In the genomic region with DNA sequence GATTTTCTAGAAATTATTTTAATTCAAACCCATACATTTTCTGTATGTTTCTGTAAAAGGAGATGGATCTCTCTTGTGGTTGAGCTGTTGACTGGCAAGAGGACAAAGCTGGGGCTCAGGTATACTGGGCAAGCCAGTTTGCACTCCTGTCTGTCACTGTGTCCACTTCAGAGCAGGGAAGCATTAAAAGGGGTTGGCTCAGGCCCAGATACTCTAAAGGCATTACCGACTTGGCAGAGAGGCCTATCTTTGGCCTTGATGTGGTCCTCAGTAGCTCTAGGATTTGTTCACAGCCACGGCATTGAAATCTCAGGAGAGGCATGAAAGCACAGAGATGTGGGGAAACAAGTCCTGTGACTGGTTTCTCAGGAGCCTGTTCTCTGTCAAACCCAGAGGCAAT, we compare ENCODE assay signal across 17 mouse cellular contexts. TPM values are rescaled to one million over a fixed set of nuclear protein-coding genes. Genes with fewer than 3 reads are reported as not detected.
DNase-seq lines count a peak whose midpoint lies in the region; ATAC-seq and TF ChIP-seq lines count a peak whose summit lies in the region.
"Had no signal": no experiment of that assay in that cellular context is flagged by ENCODE, and none has a peak within 500 bp of the region (broad histone marks: within the 10 kb centered on the region; RNA-seq: fewer than 3 reads in every experiment).

No protein-coding gene starts in this region.

- no peak for TF ChIP-seq EP300 in CH12.LX (IDR thresholded peaks at IDR 0.05; ENCODE audit: low read length)

- no peaks in the 10 kb centered on the region for H3K4me1 ChIP-seq in kidney, embryonic 16.5 days (ENCODE audit: insufficient read depth, low read length)
- H3K4me1 ChIP-seq in CH12.LX (ENCODE audit: control insufficient read depth in 1 of 2, insufficient read depth in 2 of 2): peaks cover 20 to 63% of the 10 kb centered on the region in 2 experiments
- H3K4me1 ChIP-seq in heart, embryonic 15.5 days (replicated peaks): peaks cover 10% of the 10 kb centered on the region
- H3K4me1 ChIP-seq in forebrain, embryonic 12.5 days: no peaks in the 10 kb centered on the region
- H3K4me1 ChIP-seq: forebrain, embryonic 13.5 days; intestine, embryonic 15.5 days had no signal

- no peaks in the 10 kb centered on the region for H3K36me3 ChIP-seq in kidney, embryonic 16.5 days (ENCODE audit: insufficient read depth, low read length)
- peaks cover 0 to 2% of the 10 kb centered on the region in 2 experiments for H3K36me3 ChIP-seq in CH12.LX (replicated peaks in 1 of 2; ENCODE audit: control insufficient read depth in 1 of 2, insufficient read depth in 1 of 2, low read length in 1 of 2)
- no peaks in the 10 kb centered on the region for H3K36me3 ChIP-seq in heart, embryonic 15.5 days
- H3K36me3 ChIP-seq in forebrain, embryonic 12.5 days (replicated peaks): no peaks in the 10 kb centered on the region
- H3K36me3 ChIP-seq: intestine, embryonic 15.5 days had no signal

- no peaks in the 10 kb centered on the region for H3K27me3 ChIP-seq in kidney, embryonic 16.5 days (ENCODE audit: insufficient read depth, low read length)
- no peaks in the 10 kb centered on the region for H3K27me3 ChIP-seq in CH12.LX (replicated peaks)
- H3K27me3 ChIP-seq in heart, embryonic 15.5 days: no peaks in the 10 kb centered on the region
- H3K27me3 ChIP-seq in forebrain, embryonic 12.5 days: no peaks in the 10 kb centered on the region
- H3K27me3 ChIP-seq: forebrain, embryonic 13.5 days; intestine, embryonic 15.5 days had no signal

- no peak for ATAC-seq in kidney, embryonic 16.5 days (ENCODE audit: low FRiP score, low TSS enrichment)
- ATAC-seq in heart, embryonic 15.5 days (replicated peaks; ENCODE audit: insufficient number of reproducible peaks, insufficient read depth, low FRiP score, low read depth): peak; percentile 73; the same call in 1 of the 2 replicates
- ATAC-seq in forebrain, embryonic 12.5 days (ENCODE audit: low FRiP score): no peak
- ATAC-seq: CD4-positive, CD25-positive, alpha-beta regulatory T cell, adult 4 months; forebrain, embryonic 13.5 days; intestine, embryonic 15.5 days had no signal

- in situ Hi-C loops in CH12.LX (cut with MboI; ENCODE audit: low pct_ligation_motif_present, low pct_unique_long_range_greater_than_20kb, low sequenced_read_pairs): loop anchor here (10.0 kb wide), 1 partner anchor 116 kb away; no protein-coding TSS in a partner anchor

- 76% methylated on average over 2 of the region's 2 CpGs for WGBS in kidney, embryonic 16.5 days
- 17% methylated on average over 2 of the region's 2 CpGs for WGBS in heart, embryonic 15.5 days
- 92% methylated on average over 2 of the region's 2 CpGs for WGBS in forebrain, embryonic 12.5 days

- no peak for TF ChIP-seq CTCF in CH12.LX (conservative IDR thresholded peaks at IDR 0.05 in 1 of 2, IDR thresholded peaks at IDR 0.05 in 1 of 2; ENCODE audit: low read depth in 2 of 2, low read length in 2 of 2)

- dilution Hi-C loops in CH12.LX (cut with MboI; ENCODE audit: extremely low pct_ligation_motif_present, extremely low pct_unique_long_range_greater_than_20kb, low sequenced_read_pairs): no loop called here

- peak; percentile 17 for DNase-seq in kidney, adult 9 months
- DNase-seq in CH12.LX (ENCODE audit: extremely low read depth): no peak
- DNase-seq in adrenal gland, adult 8-10 months: peak; percentile 69
- DNase-seq in frontal cortex, postnatal 25 days (ENCODE audit: low spot score in 2 of 2): no peak
- DNase-seq in urinary bladder, postnatal 4 days (ENCODE audit: low spot score in 2 of 2): no peak
- DNase-seq: gastrocnemius, postnatal 25 days; liver; retina, postnatal 1 day; thymus, adult 2 months had no signal

- no peak overlapping the region for H3K4me2 ChIP-seq in kidney, embryonic 16.5 days (replicated peaks; ENCODE audit: low read depth, low read length)
- no peak overlapping the region for H3K4me2 ChIP-seq in CH12.LX (ENCODE audit: insufficient read depth, low read depth, poor library complexity, severe bottlenecking)
- H3K4me2 ChIP-seq in heart, embryonic 15.5 days: no peak overlapping the region
- no peak overlapping the region for H3K4me2 ChIP-seq in forebrain, embryonic 12.5 days
- H3K4me2 ChIP-seq: forebrain, embryonic 13.5 days; intestine, embryonic 15.5 days had no signal

- H3K9ac ChIP-seq in kidney, embryonic 16.5 days (replicated peaks; ENCODE audit: low read length): no peak overlapping the region
- H3K9ac ChIP-seq in CH12.LX (ENCODE audit: insufficient read depth, low read depth): peak overlapping the region; percentile 48; the same call in 1 of the 2 replicates
- no peak overlapping the region for H3K9ac ChIP-seq in heart, embryonic 15.5 days
- H3K9ac ChIP-seq in forebrain, embryonic 12.5 days: no peak overlapping the region
- H3K9ac ChIP-seq: forebrain, embryonic 13.5 days; intestine, embryonic 15.5 days had no signal

- no peaks in the 10 kb centered on the region for H3K79me2 ChIP-seq in CH12.LX (replicated peaks; ENCODE audit: control insufficient read depth, extremely low read depth, insufficient read depth, poor library complexity, severe bottlenecking)

- no peak for TF ChIP-seq POLR2A in CH12.LX (IDR thresholded peaks at IDR 0.05; ENCODE audit: low read depth, low read length)

- no peak overlapping the region for H3K27ac ChIP-seq in kidney, embryonic 16.5 days (ENCODE audit: low read length)
- no peak overlapping the region; the same call in 1 of the 2 replicates for H3K27ac ChIP-seq in CH12.LX (ENCODE audit: insufficient read depth, low read depth)
- peak overlapping the region; percentile 55 for H3K27ac ChIP-seq in heart, embryonic 15.5 days
- H3K27ac ChIP-seq in forebrain, embryonic 12.5 days: no peak overlapping the region
- H3K27ac ChIP-seq: forebrain, embryonic 13.5 days; intestine, embryonic 15.5 days had no signal

- H3K9me3 ChIP-seq in kidney, embryonic 16.5 days (ENCODE audit: low read length): no peaks in the 10 kb centered on the region
- no peaks in the 10 kb centered on the region for H3K9me3 ChIP-seq in CH12.LX (replicated peaks; ENCODE audit: low read length)
- no peaks in the 10 kb centered on the region for H3K9me3 ChIP-seq in heart, embryonic 15.5 days (replicated peaks)
- H3K9me3 ChIP-seq in forebrain, embryonic 12.5 days: no peaks in the 10 kb centered on the region
- H3K9me3 ChIP-seq: forebrain, embryonic 13.5 days; intestine, embryonic 15.5 days had no signal

- TF ChIP-seq RAD21 in CH12.LX (IDR thresholded peaks at IDR 0.05; ENCODE audit: low read depth, low read length): no peak

- H3K4me3 ChIP-seq in kidney, embryonic 16.5 days (ENCODE audit: low read length): no peak overlapping the region
- no peak overlapping the region for H3K4me3 ChIP-seq in CH12.LX (replicated peaks in 1 of 3; ENCODE audit: low read depth in 2 of 3, low read length in 2 of 3, poor library complexity in 1 of 3)
- no peak overlapping the region for H3K4me3 ChIP-seq in heart, embryonic 15.5 days
- H3K4me3 ChIP-seq in forebrain, embryonic 12.5 days (replicated peaks): no peak overlapping the region
- H3K4me3 ChIP-seq: forebrain, embryonic 13.5 days; intestine, embryonic 15.5 days; myocyte had no signal

TF ChIP-seq in CH12.LX, 34 proteins besides CTCF, POLR2A, EP300 and RAD21:
- no peak for TF ChIP-seq ZNF384 (IDR thresholded peaks at IDR 0.05; ENCODE audit: low read depth, low read length)
- no peak for TF ChIP-seq NELFE (IDR thresholded peaks at IDR 0.05; ENCODE audit: low read depth, low read length)
- TF ChIP-seq ZKSCAN1 (IDR thresholded peaks at IDR 0.05; ENCODE audit: borderline replicate concordance, low read depth, low read length): no peak
- no peak for TF ChIP-seq SIN3A (IDR thresholded peaks at IDR 0.05; ENCODE audit: low read length)

RNA-seq across cellular contexts. Expression of a gene that starts 33.7 kb away (rescaled TPM):
- polyA plus RNA-seq in kidney, embryonic 16.5 days (2015; fragmentation: Nextera tagmentation; extraction: Ambion mirVana): 0.45 and 0.78 TPM in 2 replicates
- total RNA-seq in CH12.LX (2012; rRNA removed) (37.1 and 39.2 TPM in 2 replicates), CH12.LX (2014; rRNA removed) (2.4 and 4.2 TPM in 2 replicates)
- 6.1 and 7.2 TPM in 2 replicates for polyA plus RNA-seq in CH12.LX (2012; ENCODE audit: insufficient read length, low read depth)
- 10 to 100 TPM in 2 of 4 experiments, 1 to 10 TPM in 1, under 1 TPM in 1; 0.68 to 28.4 (median 15.2) TPM for total RNA-seq in adrenal gland, adult 8-10 months (2022)
- polyA plus RNA-seq in heart, embryonic 15.5 days (2015; fragmentation: Nextera tagmentation; extraction: Ambion mirVana): 0.20 and 0.29 TPM in 2 replicates
- 0.19 and 0.24 TPM in 2 replicates for polyA plus RNA-seq in forebrain, embryonic 12.5 days (2016; fragmentation: Nextera tagmentation; extraction: Ambion mirVana)
- total RNA-seq: left cerebral cortex, adult 18-20 months had no signal
- polyA plus RNA-seq: forebrain, embryonic 13.5 days; myocyte had no signal

Comparison
In these comparisons a context has a peak if more than half of its experiments do, and no peak if none do; other contexts are left out.
1. DNase-seq: peak in kidney, adult 9 months (single experiment) and adrenal gland, adult 8-10 months (single experiment); none in CH12.LX (single experiment), frontal cortex, postnatal 25 days (0 of 2) and urinary bladder, postnatal 4 days (0 of 2).